Comparison of ENCODE assay signal across 8 mouse cellular contexts in the genomic region with DNA sequence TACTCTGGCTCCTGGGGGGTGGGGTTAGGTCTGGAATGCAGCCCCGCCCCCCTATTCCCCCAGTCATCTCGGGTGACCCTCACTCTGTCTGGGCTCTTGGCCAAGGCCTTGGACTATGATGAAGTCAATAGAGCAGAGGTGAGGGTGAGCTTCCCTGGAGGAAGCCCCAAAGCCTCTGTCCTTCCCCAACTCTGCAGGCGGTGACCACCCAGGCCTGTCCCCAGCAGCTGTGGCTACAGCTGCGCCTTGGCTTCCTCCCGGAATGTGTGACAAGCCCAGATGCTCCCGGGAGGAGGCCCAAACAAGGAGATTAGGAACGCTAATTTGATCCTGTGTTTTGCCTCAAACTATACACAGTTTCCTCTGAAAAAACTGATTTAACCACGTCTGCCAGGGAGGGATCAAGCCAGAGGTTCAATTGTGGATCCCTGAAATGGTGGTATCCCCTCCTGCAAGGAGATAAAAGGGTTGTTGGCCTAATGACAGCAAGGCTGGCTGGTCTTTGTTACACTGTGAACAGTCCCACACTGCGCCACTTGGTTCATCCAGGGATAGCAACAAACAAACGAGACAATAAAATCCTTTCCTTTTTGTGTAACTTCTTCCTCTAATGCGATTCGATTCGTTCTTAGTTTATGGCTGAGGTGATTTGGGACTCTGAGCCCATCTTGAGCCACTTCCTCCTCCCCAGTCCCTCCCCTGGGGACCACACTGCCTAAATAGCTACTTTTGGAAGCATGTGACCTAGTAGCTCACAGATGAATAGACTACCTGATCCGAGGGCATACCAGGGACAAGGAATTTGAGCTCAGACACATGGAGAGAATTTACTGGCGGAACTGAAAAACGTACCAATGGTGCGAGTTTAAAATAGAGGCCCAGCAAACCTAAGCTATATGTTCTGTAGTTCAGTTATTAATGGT. TPM values are rescaled to one million over a fixed set of nuclear protein-coding genes. Genes with fewer than 3 reads are reported as not detected.
DNase-seq lines count a peak whose midpoint lies in the region; ATAC-seq and TF ChIP-seq lines count a peak whose summit lies in the region.

No protein-coding gene starts in this region.

- H3K4me1 ChIP-seq in embryonic fibroblast, embryonic 13.5 days (ENCODE audit: control insufficient read depth, insufficient read depth, low read length): peaks cover 25% of the 10 kb centered on the region
- H3K4me1 ChIP-seq in limb, embryonic 11.5 days (ENCODE audit: control insufficient read depth, insufficient read depth, low read length): peaks cover 12% of the 10 kb centered on the region

- H3K9ac ChIP-seq in limb, embryonic 11.5 days (ENCODE audit: low read length): no peak overlapping the region

- ATAC-seq in limb, embryonic 11.5 days (ENCODE audit: insufficient number of reproducible peaks, low FRiP score, low TSS enrichment, low read depth): peak; percentile 41; the same call in 1 of the 2 replicates

- no peaks in the 10 kb centered on the region for H3K36me3 ChIP-seq in limb, embryonic 11.5 days (ENCODE audit: control insufficient read depth, insufficient read depth, low read length)

- intact Hi-C loops in heart, postnatal 10 days (cut with DNase I): loop anchor here (1.0 kb wide), 1 partner anchor 21 kb away; a partner anchor contains a TSS

- no peaks in the 10 kb centered on the region for H3K9me3 ChIP-seq in limb, embryonic 11.5 days (ENCODE audit: control insufficient read depth, low read length)

- no peak overlapping the region for H3K4me3 ChIP-seq in embryonic fibroblast, embryonic 13.5 days (ENCODE audit: insufficient read depth, low read length)
- no peak overlapping the region for H3K4me3 ChIP-seq in limb, embryonic 11.5 days (ENCODE audit: low read depth, low read length)

- H3K4me2 ChIP-seq in limb, embryonic 11.5 days (ENCODE audit: low read depth, severe bottlenecking): no peak overlapping the region

- DNase-seq in kidney, adult 18-20 months: peak; percentile 17
- no peak for DNase-seq in kidney, adult 8-10 months
- DNase-seq in heart, postnatal 10 days: peak; percentile 78 to 80
- peak; percentile 41 for DNase-seq in limb, embryonic 11.5 days (ENCODE audit: low spot score)
- DNase-seq in ovary, postnatal 14 days (ENCODE audit: low spot score): peak; percentile 39
- no peak for DNase-seq in yolk sac, embryonic 10.5 days (ENCODE audit: low spot score)
- no peak for DNase-seq in spleen, adult 18-20 months

- H3K27ac ChIP-seq in embryonic fibroblast, embryonic 13.5 days (ENCODE audit: insufficient read depth, low read length): peak overlapping the region; percentile 30; the same call in 1 of the 2 replicates
- no peak overlapping the region for H3K27ac ChIP-seq in limb, embryonic 11.5 days (replicated peaks; ENCODE audit: low read depth, low read length)

- WGBS in limb, embryonic 11.5 days: 20% methylated on average over 17 of the region's 17 CpGs

- TF ChIP-seq POLR2A in embryonic fibroblast, embryonic 13.5 days (IDR thresholded peaks at IDR 0.05; ENCODE audit: low read depth, low read length): no peak

- no peaks in the 10 kb centered on the region for H3K27me3 ChIP-seq in limb, embryonic 11.5 days (ENCODE audit: control insufficient read depth, insufficient read depth, low read length)

- no peak for TF ChIP-seq CTCF in embryonic fibroblast, embryonic 13.5 days (IDR thresholded peaks at IDR 0.05; ENCODE audit: borderline replicate concordance, insufficient read depth, low read length)

RNA-seq across cellular contexts. Expression of a gene that starts 4.5 kb away (rescaled TPM):
- polyA plus RNA-seq in embryonic fibroblast, embryonic 13.5 days (2011; ENCODE audit: insufficient read length, low read depth, missing spikeins): 0.25 and 0.26 TPM in 2 replicates
- total RNA-seq in heart, postnatal 10 days (2021): under 1 TPM; 0.12 to 0.22 TPM
- not detected in 2 replicates for polyA plus RNA-seq in limb, embryonic 11.5 days (2014; fragmentation: Nextera tagmentation; extraction: Ambion mirVana)

RNA-seq across cellular contexts. Expression of a gene that starts 21.6 kb away (rescaled TPM):
- 177 and 225 TPM in 2 replicates for polyA plus RNA-seq in embryonic fibroblast, embryonic 13.5 days (2011; ENCODE audit: insufficient read length, low read depth, missing spikeins)
- total RNA-seq in heart, postnatal 10 days (2021): 10 to 100 TPM; 16.4 to 18.1 TPM
- polyA plus RNA-seq in limb, embryonic 11.5 days (2014; fragmentation: Nextera tagmentation; extraction: Ambion mirVana): 70.4 and 75.2 TPM in 2 replicates

RNA-seq across cellular contexts. Expression of a gene that starts 25.5 kb away (rescaled TPM):
- polyA plus RNA-seq in embryonic fibroblast, embryonic 13.5 days (2011; ENCODE audit: insufficient read length, low read depth, missing spikeins): 248 and 249 TPM in 2 replicates
- 100 to 1,000 TPM; 101 to 104 TPM for total RNA-seq in heart, postnatal 10 days (2021)
- 251 and 264 TPM in 2 replicates for polyA plus RNA-seq in limb, embryonic 11.5 days (2014; fragmentation: Nextera tagmentation; extraction: Ambion mirVana)

Comparison
In these comparisons a context has a peak if more than half of its experiments do, and no peak if none do; other contexts are left out.
1. DNase-seq: peak in kidney, adult 18-20 months (single experiment), heart, postnatal 10 days (2 of 2), limb, embryonic 11.5 days (single experiment) and ovary, postnatal 14 days (single experiment); none in kidney, adult 8-10 months (0 of 2), yolk sac, embryonic 10.5 days (single experiment) and spleen, adult 18-20 months (0 of 2).